Mouse (Mus musculus): ENCODE results near the gene Galnt16. TPM values are rescaled to one million over a fixed set of nuclear protein-coding genes. Genes with fewer than 3 reads are reported as not detected.

The Galnt16 gene
- 33.8 and 36.4 TPM in 2 replicates for polyA plus RNA-seq (2015; fragmentation: Nextera tagmentation; extraction: Ambion mirVana)

DNA sequence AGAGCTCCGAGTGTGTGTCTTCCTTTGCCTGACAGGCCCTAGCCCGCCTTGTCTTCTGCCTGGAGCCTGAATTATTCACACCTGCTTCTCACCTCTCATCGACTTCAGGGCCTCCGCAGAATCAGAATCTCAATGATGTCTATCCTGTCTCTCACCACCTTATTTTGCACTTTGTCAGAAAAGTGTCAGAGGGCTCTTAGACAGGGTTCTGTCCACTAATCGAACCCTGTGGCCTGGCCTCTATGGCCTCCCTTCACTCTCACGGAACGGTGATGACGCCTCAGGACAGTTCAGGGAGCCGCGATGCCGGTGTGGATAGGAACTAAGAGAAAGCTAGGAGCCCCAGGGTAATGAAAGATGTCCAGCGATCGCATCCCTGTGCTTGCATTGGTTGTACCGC is at the start of gene Galnt16:
Galnt16 (plus strand) TSS at position 301 of the 400 bp plus-strand sequence.

GRCm38 (mm10) chr12:80643693-80644505 is 125.8 kb downstream of the Galnt16 start, which contains the start of the genes Slc39a9 and Erh:
Gene Slc39a9 (plus strand): TSS chr12:80643883.
Gene Erh (minus strand): TSS chr12:80644341.

Other genes starting within 250 kb of the Galnt16 start
- 18.5 and 18.7 TPM in 2 replicates for gene Dcaf5, start 81.7 kb upstream of the Galnt16 start, polyA plus RNA-seq (2015; fragmentation: Nextera tagmentation; extraction: Ambion mirVana)
- gene Exd2, start 55.2 kb upstream of the Galnt16 start, polyA plus RNA-seq (2015; fragmentation: Nextera tagmentation; extraction: Ambion mirVana), result 25.4 and 28.2 TPM in 2 replicates
- 15.5 and 18.1 TPM in 2 replicates for gene Slc39a9, start 125.6 kb downstream of the Galnt16 start, polyA plus RNA-seq (2015; fragmentation: Nextera tagmentation; extraction: Ambion mirVana)
- 223 and 240 TPM in 2 replicates for gene Erh, start 126.1 kb downstream of the Galnt16 start, polyA plus RNA-seq (2015; fragmentation: Nextera tagmentation; extraction: Ambion mirVana)
- gene Plekhd1, start 174.3 kb downstream of the Galnt16 start, polyA plus RNA-seq (2015; fragmentation: Nextera tagmentation; extraction: Ambion mirVana), result 14.7 and 16.7 TPM in 2 replicates
- gene Ccdc177, start 242.4 kb downstream of the Galnt16 start, polyA plus RNA-seq (2015; fragmentation: Nextera tagmentation; extraction: Ambion mirVana), result 1.8 and 2.0 TPM in 2 replicates